Mouse (Mus musculus) gastrocnemius, postnatal 14 days (tissue): ENCODE data around the gene Galnt2. TPM values are rescaled to one million over a fixed set of nuclear protein-coding genes. Genes with fewer than 3 reads are reported as not detected.

Source experiments
- DNase-seq: peaks from one replicate; pipeline ENCODE4 v3.0.0; 2021; ENCODE audit warnings: mixed read lengths
- intact Hi-C: fragments of 180-260 bp; cut with DNase I; formaldehyde crosslinking; loops from one replicate; pipeline ENCODE4 v1.15.1; 2025; ENCODE audit warnings: low total_unique reads
- total RNA-seq, 2 experiments: library from RNA; stranded (reverse); gene quantifications; 2 replicates each; pipeline ENCODE4 v1.2.3; 2021

Gene Galnt2
- total RNA-seq, 2 experiments from 2014 or later = 30.4 to 32.4 TPM

- no peak for DNase-seq
- intact Hi-C loops = no loop called here
These were observed 79.9 kb downstream of the Galnt2 start for GRCm38 (mm10) chr8:124311111-124311510.

GRCm38 (mm10) chr8:124311723-124312122 is 80.5 kb downstream of the Galnt2 start:
- intact Hi-C loops = no loop called here
- DNase-seq = no peak

- intact Hi-C loops = no loop called here
- DNase-seq = no peak
These were observed 81.0 kb downstream of the Galnt2 start for GRCm38 (mm10) chr8:124312228-124312627.

GRCm38 (mm10) chr8:124314803-124315202 is 83.6 kb downstream of the Galnt2 start:
- intact Hi-C loops = no loop called here

GRCm38 (mm10) chr8:124316466-124317136 is 85.4 kb downstream of the Galnt2 start:
- DNase-seq = peak; percentile 82
- intact Hi-C loops = no loop called here

More at GRCm38 (mm10) chr8:124314803-124315202, 83.6 kb downstream of the Galnt2 start:
- DNase-seq = no peak

- intact Hi-C loops = no loop called here
- no peak for DNase-seq
These were observed 86.0 kb downstream of the Galnt2 start for GRCm38 (mm10) chr8:124317191-124317682.

DNA sequence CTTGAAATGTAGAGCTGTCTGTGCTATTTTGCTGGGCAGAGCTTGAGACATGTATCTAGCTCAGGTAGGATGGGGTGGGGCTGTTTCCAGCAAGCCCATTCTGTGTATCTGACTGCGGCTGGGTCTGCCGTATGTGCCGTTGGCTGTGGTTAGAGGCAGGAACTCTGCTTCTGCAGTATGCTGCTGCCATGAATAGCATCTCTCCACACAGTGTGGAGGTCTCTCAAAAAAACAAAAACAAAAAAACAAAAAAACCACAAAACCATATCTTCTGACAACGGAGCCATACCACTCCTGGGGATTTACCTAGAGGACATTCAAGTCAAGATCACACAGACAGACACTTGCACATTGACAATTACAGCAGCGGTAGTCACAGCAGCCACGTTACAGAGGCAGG is 86.6 kb downstream of the Galnt2 start:
- DNase-seq = no peak
- intact Hi-C loops = no loop called here

GRCm38 (mm10) chr8:124318612-124319315 is 87.6 kb downstream of the Galnt2 start:
- intact Hi-C loops = no loop called here
- peak; percentile 70 for DNase-seq

- no peak for DNase-seq
- intact Hi-C loops = no loop called here
These were observed 88.1 kb downstream of the Galnt2 start for GRCm38 (mm10) chr8:124319316-124319652.

- intact Hi-C loops = no loop called here
- DNase-seq = no peak
These were observed 90.1 kb downstream of the Galnt2 start for GRCm38 (mm10) chr8:124321227-124321840.

GRCm38 (mm10) chr8:124323356-124323755 is 92.2 kb downstream of the Galnt2 start:
- intact Hi-C loops = no loop called here
- no peak for DNase-seq

DNA sequence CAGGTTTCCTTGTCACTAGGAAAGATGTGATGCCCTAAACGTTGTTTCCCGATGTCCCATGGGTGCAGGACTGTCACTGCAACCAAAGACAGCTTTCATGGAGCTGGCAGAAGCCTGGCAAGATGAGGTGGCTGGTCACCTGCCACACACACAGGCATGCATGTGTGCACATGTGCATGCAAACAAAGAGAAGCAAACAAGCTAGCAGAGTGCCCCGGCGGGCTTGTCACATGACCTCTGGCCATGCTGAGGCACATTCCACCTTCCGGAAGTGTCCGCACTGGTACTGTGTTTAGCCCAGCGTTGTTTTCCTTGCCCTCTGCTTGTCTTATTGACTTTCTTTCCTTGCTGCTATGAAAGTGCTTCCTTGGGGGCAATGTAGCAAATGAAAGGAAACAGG is 97.1 kb downstream of the Galnt2 start:
- no peak for DNase-seq
- intact Hi-C loops = no loop called here

GRCm38 (mm10) chr8:124329690-124330089 is 98.5 kb downstream of the Galnt2 start:
- DNase-seq = no peak
- intact Hi-C loops = no loop called here

- intact Hi-C loops = no loop called here
- DNase-seq = peak; percentile 47
These were observed 99.2 kb downstream of the Galnt2 start for GRCm38 (mm10) chr8:124330433-124330832.

GRCm38 (mm10) chr8:124331094-124331493 is 99.9 kb downstream of the Galnt2 start:
- DNase-seq = no peak
- intact Hi-C loops = no loop called here

GRCm38 (mm10) chr8:124331706-124332105 is 100.5 kb downstream of the Galnt2 start:
- intact Hi-C loops = no loop called here
- no peak for DNase-seq

DNA sequence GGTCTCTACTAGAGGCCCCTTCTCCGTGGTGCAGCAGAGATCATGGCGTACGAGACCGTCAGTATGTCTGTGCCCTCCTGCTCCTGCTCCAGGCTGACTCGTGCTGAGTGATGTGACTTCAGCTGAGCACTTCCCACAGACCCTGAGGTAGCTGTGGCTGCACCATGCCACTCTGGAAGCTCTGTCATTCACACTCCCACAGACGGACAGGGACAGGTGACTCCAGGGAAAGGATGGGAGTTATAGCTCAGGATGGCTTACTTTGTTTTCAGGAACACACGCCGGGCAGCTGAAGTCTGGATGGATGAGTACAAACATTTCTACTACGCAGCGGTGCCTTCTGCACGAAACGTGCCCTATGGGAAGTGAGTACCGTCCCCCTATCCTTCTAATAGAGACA is 105.1 kb downstream of the Galnt2 start:
- intact Hi-C loops = no loop called here
- no peak for DNase-seq

- intact Hi-C loops = no loop called here
- no peak for DNase-seq
These were observed 108.6 kb downstream of the Galnt2 start for GRCm38 (mm10) chr8:124339742-124340141.

GRCm38 (mm10) chr8:124340360-124341068 is 109.3 kb downstream of the Galnt2 start:
- intact Hi-C loops = no loop called here
- DNase-seq = no peak

- no peak for DNase-seq
- intact Hi-C loops = no loop called here
These were observed 112.0 kb downstream of the Galnt2 start for GRCm38 (mm10) chr8:124343151-124343550.
